Mouse (Mus musculus): Measurements from ENCODE around the gene 4921501E09Rik.
"Not testable (repeated sequence)": the region's sequence is repeated elsewhere in the genome, so short reads cannot be mapped to it uniquely, and the experiment has no call there.

The 4921501E09Rik gene

DNA sequence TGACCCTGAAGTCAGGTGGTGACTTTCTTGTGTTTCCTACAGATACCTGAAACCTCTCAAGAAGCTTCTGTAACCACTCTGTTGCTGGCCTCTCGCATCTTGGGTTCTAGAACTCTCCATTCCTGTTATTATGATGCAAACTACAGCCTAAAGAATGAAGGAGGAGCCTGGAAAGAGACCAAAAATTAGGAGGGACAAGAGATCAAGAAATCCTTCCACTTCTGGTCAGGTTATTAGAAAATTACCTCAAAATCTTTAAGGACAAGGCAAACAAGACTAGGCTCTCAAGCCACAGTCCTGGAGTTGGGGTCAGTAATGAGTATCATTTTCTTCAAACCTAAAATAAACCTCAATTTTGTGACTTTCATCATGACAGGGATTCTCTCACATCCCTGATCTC lies at the start of gene 4921501E09Rik:
TSS of gene 4921501E09Rik (minus strand) at position 101 of the 400 bp plus-strand sequence.
- DNase-seq = no peak

DNA sequence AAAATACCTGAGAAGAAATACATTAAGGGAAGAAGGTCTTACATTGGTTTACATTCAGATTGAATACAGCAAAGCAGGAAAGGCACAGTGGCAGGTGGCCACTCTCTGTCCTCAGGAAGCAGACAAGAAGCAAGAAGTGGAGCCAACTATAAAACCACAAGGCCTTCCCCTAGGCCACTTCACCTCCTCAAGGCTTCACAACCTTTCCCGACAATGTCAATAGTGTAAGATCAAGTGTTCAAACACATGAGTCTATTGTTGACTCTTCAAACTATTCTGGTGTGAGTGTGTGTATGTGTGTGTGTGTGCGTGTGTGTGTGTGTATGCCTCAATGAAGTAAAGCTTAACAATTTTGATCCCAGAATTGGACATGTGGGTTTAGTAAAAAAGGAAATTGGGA lies 29.5 kb upstream of the 4921501E09Rik start:
- DNase-seq = peak; percentile 17

- peak; percentile 82 for DNase-seq
Observed at GRCm38 (mm10) chr17:33092391-33093193, 24.7 kb upstream of the 4921501E09Rik start.

- peak; percentile 19 for DNase-seq
Observed at GRCm38 (mm10) chr17:33091630-33092029, 23.8 kb upstream of the 4921501E09Rik start.

GRCm38 (mm10) chr17:33089220-33089949 lies 21.5 kb upstream of the 4921501E09Rik start, which contains the start of gene Zfp563:
Zfp563 (plus strand) TSS chr17:33089310.
- DNase-seq = peak; percentile 95

DNA sequence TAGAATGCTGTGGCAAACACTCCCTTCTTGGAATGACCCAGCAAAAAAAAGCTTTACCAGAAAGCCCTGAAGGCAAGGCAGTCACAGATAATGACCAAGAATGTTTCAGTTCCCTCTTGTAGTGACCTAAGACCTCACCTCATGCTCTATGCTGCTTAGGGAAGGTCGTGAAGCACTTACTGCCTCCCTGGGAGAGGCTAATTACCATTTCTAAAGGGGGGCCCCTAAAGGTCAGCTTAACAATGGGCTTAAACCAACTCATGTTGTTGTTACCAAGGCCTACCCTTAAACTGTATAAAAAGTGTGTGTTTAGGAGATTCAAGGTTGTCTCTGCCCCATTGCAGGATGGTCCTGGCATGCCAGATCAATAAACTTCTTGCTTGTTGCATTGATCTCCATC lies 4.9 kb downstream of the 4921501E09Rik start:
- DNase-seq = no peak

DNA sequence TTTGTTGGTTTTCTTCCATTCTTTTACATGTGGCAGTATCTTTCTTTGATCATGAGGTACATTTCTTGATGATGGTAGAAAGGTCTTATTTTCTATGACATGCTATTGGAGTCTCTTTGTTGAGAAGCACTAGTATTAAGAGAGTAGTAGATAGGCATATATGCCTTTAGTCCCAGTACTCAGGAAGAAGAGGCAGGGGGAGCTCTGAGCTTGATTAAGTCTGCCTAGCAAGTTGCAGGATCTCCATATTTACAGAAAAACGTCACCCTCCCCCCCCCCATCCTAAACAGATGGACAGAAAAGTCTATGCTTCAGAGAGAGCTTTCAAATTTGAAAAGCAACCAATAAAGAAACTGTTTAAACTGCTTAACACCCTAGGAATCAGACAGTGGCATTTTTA lies 9.1 kb downstream of the 4921501E09Rik start:
- no peak for DNase-seq

DNA sequence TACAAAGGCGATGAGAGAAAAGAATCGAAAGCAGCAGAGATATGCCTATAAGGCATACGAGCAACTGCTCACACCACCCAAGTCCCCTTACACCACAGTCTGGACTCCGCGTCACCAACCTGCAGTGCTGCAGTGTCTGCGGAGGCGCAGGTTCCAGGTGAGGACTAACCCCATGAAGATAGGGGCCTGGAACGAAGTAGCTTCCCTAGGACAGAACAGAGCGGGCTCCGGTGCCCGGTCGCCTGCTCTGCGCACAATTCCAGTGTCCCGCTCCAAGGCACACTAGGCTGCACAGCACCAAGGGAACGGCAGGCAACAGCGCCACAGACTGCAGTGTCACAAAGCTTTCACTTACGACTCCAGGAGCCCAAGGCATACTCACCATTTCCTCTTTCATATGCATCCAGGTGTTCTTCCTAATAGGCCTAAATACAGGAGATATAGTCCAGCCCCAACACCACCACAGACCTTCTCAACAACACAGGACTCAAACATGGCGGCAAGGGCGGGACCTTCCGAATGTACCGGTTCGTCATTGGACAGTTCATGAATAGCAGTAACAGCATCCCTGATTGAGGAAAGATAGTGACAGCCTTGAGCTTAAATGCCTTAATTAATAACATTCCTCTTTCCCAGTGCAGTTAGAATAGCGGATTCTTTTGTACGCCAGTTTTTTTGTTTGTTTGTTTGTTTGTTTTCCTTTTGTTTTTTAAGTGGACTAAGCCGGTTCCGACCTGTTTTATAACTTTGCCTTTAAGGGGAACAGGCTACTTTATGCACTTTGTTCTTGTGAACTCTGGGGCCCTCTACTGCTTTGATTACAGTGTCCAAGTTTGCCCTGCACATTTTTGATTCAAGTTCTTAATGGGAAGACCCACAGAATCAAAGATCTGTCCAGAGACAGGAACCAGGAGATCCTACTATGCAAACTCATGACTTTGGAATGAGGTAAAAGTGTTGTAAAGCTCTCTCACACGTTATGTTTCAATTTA lies 34.7 kb downstream of the 4921501E09Rik start, which contains the start of gene Zfp763:
TSS of gene Zfp763 (minus strand) at position 503 of the 992 bp plus-strand sequence.
- peak; percentile 72 for DNase-seq

DNA sequence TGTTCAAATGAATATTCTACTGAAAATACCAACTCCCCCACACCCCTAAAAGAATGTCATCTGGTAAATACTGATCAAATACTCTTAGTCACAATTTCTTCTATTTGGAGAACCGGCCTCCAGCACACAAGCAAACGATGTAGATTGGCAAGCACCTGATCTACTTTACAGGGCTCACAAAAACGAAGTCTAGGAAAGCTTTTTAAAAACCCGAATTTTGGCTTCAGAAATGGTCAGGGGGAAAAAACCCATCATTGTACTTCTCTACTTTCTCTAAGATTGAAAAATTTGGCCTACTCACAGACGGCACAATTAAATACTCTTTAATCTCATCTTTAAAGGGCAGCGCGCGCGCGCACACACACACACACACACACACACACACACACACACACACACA lies 35.5 kb downstream of the 4921501E09Rik start:
- DNase-seq = no peak

DNA sequence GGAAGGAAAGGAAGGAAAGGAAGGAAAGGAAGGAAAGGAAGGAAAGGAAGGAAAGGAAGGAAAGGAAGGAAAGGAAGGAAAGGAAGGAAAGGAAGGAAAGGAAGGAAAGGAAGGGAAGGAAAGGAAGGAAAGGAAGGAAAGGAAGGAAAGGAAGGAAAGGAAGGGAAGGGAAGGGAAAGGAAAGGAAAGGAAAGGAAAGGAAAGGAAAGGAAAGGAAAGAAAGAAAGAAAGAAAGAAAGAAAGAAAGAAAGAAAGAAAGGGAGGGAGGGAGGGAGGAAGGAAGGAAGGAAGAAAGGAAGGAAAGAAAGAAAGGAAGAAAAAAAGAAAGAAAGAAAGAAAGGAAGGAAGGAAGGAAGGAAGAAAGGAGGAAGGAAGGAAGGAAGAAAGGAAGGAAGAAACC lies 47.4 kb downstream of the 4921501E09Rik start:
- DNase-seq = not testable (repeated sequence)
